Mouse (Mus musculus) spleen, postnatal 4 days (tissue): ENCODE measurements around the gene Nom1.

Experiments
- DNase-seq, 2 experiments: peaks; one replicate each; pipeline ENCODE4 v3.0.0; 2022; ENCODE audit warnings: low spot score in 2 of 2

Nom1 gene

GRCm38 (mm10) chr5:29470851-29471394 lies 36.5 kb downstream of the Nom1 start:
- DNase-seq = no peak

GRCm38 (mm10) chr5:29471396-29471795 lies 36.9 kb downstream of the Nom1 start:
- no peak for DNase-seq

- DNase-seq = no peak
These were observed 37.6 kb downstream of the Nom1 start for GRCm38 (mm10) chr5:29471855-29472665.

- no peak for DNase-seq
These were observed 39.2 kb downstream of the Nom1 start for GRCm38 (mm10) chr5:29473551-29474245.

- DNase-seq = no peak
These were observed 39.9 kb downstream of the Nom1 start for GRCm38 (mm10) chr5:29474246-29474960.

GRCm38 (mm10) chr5:29475041-29475440 lies 40.6 kb downstream of the Nom1 start:
- DNase-seq = no peak

- DNase-seq = no peak
These were observed 41.1 kb downstream of the Nom1 start for GRCm38 (mm10) chr5:29475556-29475955.

GRCm38 (mm10) chr5:29476021-29476420 lies 41.6 kb downstream of the Nom1 start:
- DNase-seq = no peak

- DNase-seq = no peak
These were observed 43.2 kb downstream of the Nom1 start for GRCm38 (mm10) chr5:29477474-29478207.

- no peak for DNase-seq
These were observed 44.0 kb downstream of the Nom1 start, which contains the start of gene Mnx1 for GRCm38 (mm10) chr5:29478208-29479197. Mnx1 (minus strand) TSS chr5:29478470.

- no peak for DNase-seq
These were observed 44.7 kb downstream of the Nom1 start for GRCm38 (mm10) chr5:29479198-29479593.

GRCm38 (mm10) chr5:29483801-29484200 lies 49.3 kb downstream of the Nom1 start:
- no peak for DNase-seq

- no peak for DNase-seq
These were observed 50.8 kb downstream of the Nom1 start for GRCm38 (mm10) chr5:29484965-29485940.

GRCm38 (mm10) chr5:29485941-29486320 lies 51.5 kb downstream of the Nom1 start:
- DNase-seq = no peak

- DNase-seq = no peak
These were observed 52.9 kb downstream of the Nom1 start for GRCm38 (mm10) chr5:29487321-29487720.

GRCm38 (mm10) chr5:29507013-29507412 lies 72.5 kb downstream of the Nom1 start:
- DNase-seq = no peak
